Mouse (Mus musculus): ENCODE results near the gene Pcyt1b.

GRCm38 (mm10) chrX:93756867-93757455 lies 102.3 kb downstream of the Pcyt1b start:
- TF ChIP-seq CTCF (IDR thresholded peaks at IDR 0.05) (no peak), POLR2A (IDR thresholded peaks at IDR 0.05; ENCODE audit: insufficient read depth, low read depth, low read length) (no peak), EP300 (IDR thresholded peaks at IDR 0.05; ENCODE audit: insufficient read depth, low read depth, low read length) (no peak)
